Mouse (Mus musculus) stomach, postnatal 0 days (tissue): ENCODE measurements around the gene Espnl.

Experiments
- CTCF ChIP-seq: IDR thresholded peaks from 2 replicates; pipeline ENCODE4 v1.5.1; 2016; ENCODE audit warnings: antibody characterized with exemption, low read depth, mild to moderate bottlenecking, moderate library complexity
- EP300 ChIP-seq: optimal IDR thresholded peaks from 2 replicates; pipeline ENCODE3; 2016; ENCODE audit warnings: antibody characterized with exemption

- TF ChIP-seq EP300, result no peak
- TF ChIP-seq CTCF, result no peak
Observed at GRCm38 (mm10) chr1:91312273-91312672, 9.6 kb upstream of the Espnl start.
